Mouse (Mus musculus) thymus, adult 2 months (tissue): ENCODE data around the gene Mrtfa.

ENCODE experiments used
- CTCF ChIP-seq: fragments of 200-500 bp; IDR thresholded peaks from 2 replicates; pipeline ENCODE4 v1.5.1; 2012; ENCODE audit warnings: mild to moderate bottlenecking, control low read depth, low read length, moderate library complexity, borderline replicate concordance; ENCODE audit not compliant: control insufficient read depth, poor library complexity, insufficient read depth; ENCODE audit errors: extremely low read depth
- POLR2A ChIP-seq: fragments of 200-500 bp; IDR thresholded peaks from 2 replicates; pipeline ENCODE4 v1.6.1; 2012; ENCODE audit warnings: mild to moderate bottlenecking, low read length, control low read depth, moderate library complexity; ENCODE audit not compliant: control insufficient read depth, poor library complexity, insufficient read depth; ENCODE audit errors: extremely low read depth

GRCm38 (mm10) chr15:81124282-81124681, 66.3 kb downstream of the Mrtfa start:
- no peak for TF ChIP-seq CTCF
- no peak for TF ChIP-seq POLR2A
